Mouse (Mus musculus) layer of hippocampus, adult 8-10 months (tissue): ENCODE results near the gene Cyp20a1. TPM values are rescaled to one million over a fixed set of nuclear protein-coding genes. Genes with fewer than 3 reads are reported as not detected.

Experiments
- DNase-seq, 2 experiments: peaks; one replicate each; pipeline ENCODE4 v3.0.0; 2022; ENCODE audit warnings: low spot score in 2 of 2
- total RNA-seq, 4 experiments: library from RNA; stranded (reverse); gene quantifications; 2 replicates each; pipeline ENCODE4 v1.2.4; 2022

The Cyp20a1 gene
- total RNA-seq, result 10 to 100 TPM; 10.9 to 17.3 (median 12.5) TPM

GRCm38 (mm10) chr1:60342808-60343629, at the start of gene Cyp20a1:
Gene Cyp20a1 (plus strand): TSS chr1:60343323.
- DNase-seq, result peak; percentile 88 to 89

GRCm38 (mm10) chr1:60293921-60294320, 49.2 kb upstream of the Cyp20a1 start:
- no peak for DNase-seq

GRCm38 (mm10) chr1:60343630-60344455, 720 bp downstream of the Cyp20a1 start:
- no peak for DNase-seq

- no peak for DNase-seq
These were observed 1.5 kb downstream of the Cyp20a1 start for GRCm38 (mm10) chr1:60344670-60345069.

- DNase-seq, result no peak
These were observed 2.6 kb downstream of the Cyp20a1 start for GRCm38 (mm10) chr1:60345712-60346111.

- no peak for DNase-seq
These were observed 9.7 kb downstream of the Cyp20a1 start for GRCm38 (mm10) chr1:60352786-60353185.

GRCm38 (mm10) chr1:60361626-60362025, 18.5 kb downstream of the Cyp20a1 start:
- DNase-seq, result no peak

GRCm38 (mm10) chr1:60376556-60376955, 33.4 kb downstream of the Cyp20a1 start:
- DNase-seq, result no peak

- no peak for DNase-seq
These were observed 38.8 kb downstream of the Cyp20a1 start for GRCm38 (mm10) chr1:60381910-60382309.

- no peak for DNase-seq
These were observed 61.7 kb downstream of the Cyp20a1 start for GRCm38 (mm10) chr1:60404848-60405247.

GRCm38 (mm10) chr1:60408501-60409167, 65.5 kb downstream of the Cyp20a1 start:
- no peak for DNase-seq

GRCm38 (mm10) chr1:60409168-60409828, 66.2 kb downstream of the Cyp20a1 start, which contains the start of gene Abi2:
Gene Abi2 (plus strand): TSS chr1:60409619.
- DNase-seq, result peak; percentile 87

GRCm38 (mm10) chr1:60409928-60410817, 67.0 kb downstream of the Cyp20a1 start:
- DNase-seq, result peak; percentile 36 to 46

GRCm38 (mm10) chr1:60416724-60417123, 73.6 kb downstream of the Cyp20a1 start:
- DNase-seq, result no peak

GRCm38 (mm10) chr1:60423882-60424281, 80.8 kb downstream of the Cyp20a1 start:
- no peak for DNase-seq

- no peak for DNase-seq
These were observed 85.2 kb downstream of the Cyp20a1 start for GRCm38 (mm10) chr1:60428341-60428740.

GRCm38 (mm10) chr1:60428932-60429331, 85.8 kb downstream of the Cyp20a1 start:
- no peak for DNase-seq

GRCm38 (mm10) chr1:60431531-60431930, 88.4 kb downstream of the Cyp20a1 start:
- DNase-seq, result no peak

- no peak for DNase-seq
These were observed 89.4 kb downstream of the Cyp20a1 start for GRCm38 (mm10) chr1:60432497-60432896.
